Mouse (Mus musculus) lung, postnatal 0 days (tissue): ENCODE results near the gene Ddi1. TPM values are rescaled to one million over a fixed set of nuclear protein-coding genes. Genes with fewer than 3 reads are reported as not detected.
"Not testable (repeated sequence)": the region's sequence is repeated elsewhere in the genome, so short reads cannot be mapped to it uniquely, and the experiment has no call there.

Experiments
- ATAC-seq: fragments of 200-750 bp; cut with Nextera tagmentation; 2 replicates; pipeline ENCODE4 v1.8.0; 2017; ENCODE audit warnings: moderate library complexity
- DNase-seq: peaks from one replicate; pipeline ENCODE4 v3.0.0-alpha.2; 2016; ENCODE audit warnings: low spot score
- H3K27ac ChIP-seq: fragments of 300-500 bp; sonication (generic); 2 replicates; pipeline ENCODE4 v1.5.1; 2014; ENCODE audit warnings: antibody characterized with exemption, mild to moderate bottlenecking, low read length, mixed read lengths
- H3K27me3 ChIP-seq: fragments of 300-500 bp; sonication (generic); replicated peaks from 2 replicates; pipeline ENCODE4 v1.6.1; 2014; ENCODE audit warnings: low read length, mixed read lengths; ENCODE audit not compliant: insufficient read depth
- H3K36me3 ChIP-seq: fragments of 300-500 bp; sonication (generic); 2 replicates; pipeline ENCODE4 v1.6.1; 2014; ENCODE audit warnings: low read length, mixed read lengths; ENCODE audit not compliant: insufficient read depth
- H3K4me1 ChIP-seq: fragments of 300-500 bp; sonication (generic); 2 replicates; pipeline ENCODE4 v1.6.1; 2014; ENCODE audit warnings: antibody characterized with exemption, low read depth, low read length, mixed read lengths; ENCODE audit not compliant: insufficient read depth
- H3K4me2 ChIP-seq: fragments of 300-500 bp; sonication (generic); replicated peaks from 2 replicates; pipeline ENCODE4 v1.6.1; 2014; ENCODE audit warnings: low read depth, mild to moderate bottlenecking, low read length, moderate library complexity, mixed read lengths
- H3K4me3 ChIP-seq: fragments of 300-500 bp; sonication (generic); 2 replicates; pipeline ENCODE4 v1.5.1; 2014; ENCODE audit warnings: low read depth, low read length
- H3K9ac ChIP-seq: fragments of 300-500 bp; sonication (generic); replicated peaks from 2 replicates; pipeline ENCODE4 v1.6.1; 2014; ENCODE audit warnings: low read depth, mild to moderate bottlenecking
- H3K9me3 ChIP-seq: fragments of 300-500 bp; sonication (generic); 2 replicates; pipeline ENCODE4 v1.6.1; 2016; ENCODE audit warnings: low read length, mixed read lengths
- CTCF ChIP-seq: IDR thresholded peaks from 2 replicates; pipeline ENCODE4 v1.5.1; 2016; ENCODE audit warnings: antibody characterized with exemption, mild to moderate bottlenecking
- EP300 ChIP-seq: IDR thresholded peaks from 2 replicates; pipeline ENCODE4 v1.6.1; 2016; ENCODE audit warnings: antibody characterized with exemption, mild to moderate bottlenecking, control low read depth
- WGBS: fragments of 180-500 bp; shearing (Covaris S2); extraction: QIAGEN DNeasy Blood & Tissue Kit; methylation state at CpG from one replicate; pipeline ENCODE4 v1.1.7; 2014; 5-methylcytosine and 5-hydroxymethylcytosine counted together
- polyA plus RNA-seq: library from polyadenylated mRNA; unstranded; fragments of >200 nt; fragmentation: Nextera tagmentation; extraction: Ambion mirVana; gene quantifications from 2 replicates; pipeline ENCODE4 v1.2.1, GENCODE M21; 2015

Ddi1 gene
- polyA plus RNA-seq, 1 experiment from 2014 or later: 0.01 TPM

DNA sequence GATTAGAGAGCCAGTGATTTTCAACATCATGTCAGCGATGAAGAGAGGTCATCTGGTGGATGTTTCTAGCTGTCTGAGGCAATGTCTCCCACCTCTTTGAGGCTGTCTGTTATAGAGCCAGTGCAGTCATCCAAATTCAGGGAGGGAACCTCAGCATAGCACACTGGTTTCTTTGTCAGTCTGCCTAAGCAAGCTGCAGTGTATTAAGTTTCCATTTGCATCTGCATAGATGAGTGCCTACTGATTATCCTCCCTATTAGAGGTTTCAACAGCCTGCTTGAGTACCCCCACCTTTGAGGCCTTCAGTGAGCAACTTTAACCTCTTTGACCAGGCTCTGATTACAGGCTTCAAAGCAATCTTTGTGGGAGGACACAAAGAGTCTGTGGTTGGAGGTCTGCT, 17.1 kb upstream of the Ddi1 start:
- Histone ChIP-seq H3K4me3 (no peak overlapping the region), H3K9ac (no peak overlapping the region), H3K36me3 (no peaks in the 10 kb centered on the region), H3K27ac (no peak overlapping the region), H3K4me2 (no peak overlapping the region), H3K27me3 (no peaks in the 10 kb centered on the region), H3K4me1 (no peaks in the 10 kb centered on the region), H3K9me3 (no peaks in the 10 kb centered on the region)
- 71% methylated on average over 1 of the region's 1 CpGs for WGBS
- no peak for ATAC-seq
- no peak for TF ChIP-seq CTCF
- no peak for TF ChIP-seq EP300
- DNase-seq: no peak

DNA sequence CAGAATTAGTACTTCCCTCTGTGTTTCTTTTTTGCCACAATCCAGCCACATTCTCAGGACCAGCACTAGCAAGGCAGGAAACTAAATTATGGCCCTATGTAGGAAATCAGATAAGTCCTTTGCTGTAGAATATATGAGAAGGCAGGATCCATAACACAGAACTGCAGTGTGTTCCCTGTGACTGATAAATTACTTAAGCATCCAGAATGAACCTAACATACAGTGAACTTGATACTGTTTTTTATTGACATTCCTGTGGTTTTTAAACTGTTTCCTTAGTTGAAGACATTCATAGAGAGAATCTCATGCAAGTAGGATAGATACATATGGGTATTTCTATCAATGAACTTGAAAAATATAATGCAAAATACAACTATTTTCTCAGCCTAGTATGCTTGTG, 7.9 kb upstream of the Ddi1 start:
- no peaks in the 10 kb centered on the region for H3K36me3 ChIP-seq
- H3K4me3 ChIP-seq: no peak overlapping the region
- H3K27me3 ChIP-seq: no peaks in the 10 kb centered on the region
- H3K9me3 ChIP-seq: no peaks in the 10 kb centered on the region
- no peak overlapping the region for H3K27ac ChIP-seq
- no peaks in the 10 kb centered on the region for H3K4me1 ChIP-seq
- no peak overlapping the region for H3K9ac ChIP-seq
- no peak overlapping the region for H3K4me2 ChIP-seq
- DNase-seq (no peak), ATAC-seq (no peak)
- no peak for TF ChIP-seq EP300
- TF ChIP-seq CTCF: no peak

- H3K27ac ChIP-seq: no peak overlapping the region
These were observed 6.7 kb upstream of the Ddi1 start for GRCm38 (mm10) chr9:6276395-6276794.

GRCm38 (mm10) chr9:6264820-6265219, 4.8 kb downstream of the Ddi1 start:
- ATAC-seq (no peak), DNase-seq (no peak)
- Histone ChIP-seq H3K27ac (no peak overlapping the region), H3K9me3 (no peaks in the 10 kb centered on the region), H3K4me3 (no peak overlapping the region), H3K4me2 (no peak overlapping the region), H3K4me1 (no peaks in the 10 kb centered on the region), H3K36me3 (no peaks in the 10 kb centered on the region), H3K9ac (no peak overlapping the region), H3K27me3 (no peaks in the 10 kb centered on the region)
- 60% methylated on average over 2 of the region's 2 CpGs for WGBS
- TF ChIP-seq EP300 (no peak), CTCF (no peak)

More at GRCm38 (mm10) chr9:6276395-6276794, 6.7 kb upstream of the Ddi1 start:
- Histone ChIP-seq H3K4me2 (no peak overlapping the region), H3K27me3 (no peaks in the 10 kb centered on the region), H3K4me1 (no peaks in the 10 kb centered on the region), H3K36me3 (no peaks in the 10 kb centered on the region), H3K9me3 (no peaks in the 10 kb centered on the region), H3K9ac (no peak overlapping the region), H3K4me3 (no peak overlapping the region)
- TF ChIP-seq EP300: no peak
- TF ChIP-seq CTCF: no peak
- ATAC-seq: no peak
- no peak for DNase-seq
- 73% methylated on average over 1 of the region's 1 CpGs for WGBS

- Histone ChIP-seq H3K4me1 (no peaks in the 10 kb centered on the region), H3K27me3 (no peaks in the 10 kb centered on the region), H3K4me3 (no peak overlapping the region), H3K4me2 (no peak overlapping the region), H3K36me3 (no peaks in the 10 kb centered on the region), H3K9ac (no peak overlapping the region), H3K27ac (no peak overlapping the region), H3K9me3 (no peaks in the 10 kb centered on the region)
- TF ChIP-seq EP300 (no peak), CTCF (no peak)
- DNase-seq: no peak
- ATAC-seq: no peak
These were observed 12.6 kb downstream of the Ddi1 start for GRCm38 (mm10) chr9:6257072-6257471.

- no peaks in the 10 kb centered on the region for H3K4me1 ChIP-seq
- H3K36me3 ChIP-seq: no peaks in the 10 kb centered on the region
- no peaks in the 10 kb centered on the region for H3K27me3 ChIP-seq
- no peak overlapping the region for H3K27ac ChIP-seq
- no peak overlapping the region for H3K4me2 ChIP-seq
- TF ChIP-seq EP300 (no peak), CTCF (no peak)
- H3K4me3 ChIP-seq: no peak overlapping the region
- DNase-seq (no peak), ATAC-seq (no peak)
- no peak overlapping the region for H3K9ac ChIP-seq
- H3K9me3 ChIP-seq: no peaks in the 10 kb centered on the region
- WGBS: 67% methylated on average over 2 of the region's 2 CpGs
These were observed 17.7 kb downstream of the Ddi1 start for GRCm38 (mm10) chr9:6251990-6252389.

DNA sequence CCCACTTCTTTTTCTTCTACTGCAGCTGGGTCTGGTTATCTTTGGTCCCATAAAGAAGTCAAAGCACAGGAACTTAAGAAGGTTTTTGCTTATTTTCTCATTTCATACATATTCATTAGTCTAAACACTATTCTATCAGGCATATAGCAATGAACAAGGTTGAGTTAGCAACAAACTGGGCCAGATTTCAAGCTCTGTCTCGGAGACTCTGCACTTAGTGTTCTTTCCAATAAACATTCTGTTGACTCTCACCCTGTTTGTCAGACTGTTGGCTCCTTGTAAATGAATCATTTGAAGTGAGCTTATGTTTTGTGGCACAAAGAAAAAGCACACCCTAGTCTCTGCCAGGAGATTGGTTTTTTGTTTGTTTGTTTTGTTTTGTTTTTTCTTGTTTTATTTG, 19.3 kb downstream of the Ddi1 start:
- DNase-seq: peak; percentile 8
- ATAC-seq: no peak
- no peak overlapping the region for H3K4me2 ChIP-seq
- no peaks in the 10 kb centered on the region for H3K9me3 ChIP-seq
- H3K36me3 ChIP-seq: no peaks in the 10 kb centered on the region
- H3K27ac ChIP-seq: no peak overlapping the region
- WGBS: 58% methylated on average over 1 of the region's 1 CpGs
- H3K9ac ChIP-seq: no peak overlapping the region
- TF ChIP-seq EP300 (no peak), CTCF (no peak)
- H3K4me3 ChIP-seq: no peak overlapping the region
- no peaks in the 10 kb centered on the region for H3K4me1 ChIP-seq
- H3K27me3 ChIP-seq: no peaks in the 10 kb centered on the region

GRCm38 (mm10) chr9:6235982-6236381, 33.7 kb downstream of the Ddi1 start:
- H3K4me2 ChIP-seq, H3K4me1 ChIP-seq, H3K9me3 ChIP-seq, ATAC-seq, H3K9ac ChIP-seq, H3K27ac ChIP-seq, H3K36me3 ChIP-seq, H3K27me3 ChIP-seq, DNase-seq, H3K4me3 ChIP-seq: not testable (repeated sequence)
- 94% methylated on average over 1 of the region's 1 CpGs for WGBS
